Mouse (Mus musculus) bone marrow macrophage, adult 2 months (primary cell): ENCODE measurements around the gene Usp47. TPM values are rescaled to one million over a fixed set of nuclear protein-coding genes. Genes with fewer than 3 reads are reported as not detected.

ENCODE experiments used
- H3K27ac ChIP-seq: 2 replicates; pipeline ENCODE4 v1.5.1; 2012; ENCODE audit warnings: low read depth, low read length; ENCODE audit not compliant: insufficient read depth
- H3K4me1 ChIP-seq: 2 replicates; pipeline ENCODE4 v1.6.1; 2012; ENCODE audit warnings: low read length; ENCODE audit not compliant: control insufficient read depth, insufficient read depth
- H3K4me3 ChIP-seq: 2 replicates; pipeline ENCODE4 v1.5.1; 2012; ENCODE audit warnings: mild to moderate bottlenecking, low read length, moderate library complexity; ENCODE audit not compliant: insufficient read depth
- CTCF ChIP-seq: IDR thresholded peaks from 2 replicates; pipeline ENCODE4 v1.5.1; 2012; ENCODE audit warnings: low read depth, mild to moderate bottlenecking, low read length, moderate library complexity
- POLR2A ChIP-seq: IDR thresholded peaks from 2 replicates; pipeline ENCODE4 v1.6.1; 2012; ENCODE audit warnings: mild to moderate bottlenecking, low read depth, low read length, borderline replicate concordance
- polyA plus RNA-seq: library from polyadenylated mRNA; stranded (reverse); fragments of >200 nt; gene quantifications from 2 replicates; pipeline ENCODE4 v1.2.4, GENCODE M21; 2012; ENCODE audit not compliant: missing spikeins, insufficient read depth, insufficient read length

Usp47 gene
- polyA plus RNA-seq, 1 experiment, result 39.2 TPM

DNA sequence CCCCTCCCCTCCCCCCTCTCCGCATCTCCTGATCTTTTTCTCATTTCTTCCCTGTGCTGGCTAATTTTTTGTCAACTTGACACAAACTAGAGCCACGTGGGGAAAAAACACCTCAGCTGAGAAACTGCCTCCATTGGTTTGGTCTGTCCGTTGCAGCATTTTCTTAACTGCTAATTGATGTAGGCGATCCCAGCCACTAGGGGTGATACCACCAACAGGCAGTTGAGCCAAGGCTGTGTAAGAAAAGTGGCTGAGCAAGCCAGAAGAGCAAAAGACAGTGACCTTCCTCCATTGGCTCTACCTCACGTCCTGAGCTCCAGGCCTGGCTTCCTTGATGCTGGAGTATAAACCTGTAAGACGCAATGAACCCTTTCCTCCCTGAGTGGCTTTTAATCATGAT lies 136.5 kb downstream of the Usp47 start:
- Histone ChIP-seq H3K4me3 (no peak overlapping the region), H3K4me1 (no peaks in the 10 kb centered on the region), H3K27ac (no peak overlapping the region)
- TF ChIP-seq CTCF (no peak), POLR2A (no peak)

Other genes with a start within 250 kb of the Usp47 start
- not detected in 2 replicates for gene Galnt18, start 243.5 kb upstream of the Usp47 start, polyA plus RNA-seq
- gene Dkk3, start 135.6 kb downstream of the Usp47 start, polyA plus RNA-seq, result 1.3 and 2.1 TPM in 2 replicates
- 8.5 and 12.5 TPM in 2 replicates for gene Mical2, start 202.4 kb downstream of the Usp47 start, polyA plus RNA-seq